Mouse (Mus musculus) hindbrain, postnatal 0 days (tissue): ENCODE measurements around the gene Grik2. TPM values are rescaled to one million over a fixed set of nuclear protein-coding genes. Genes with fewer than 3 reads are reported as not detected.
A peak's percentile ranks its signal among the peaks of the same experiment; 100 is the strongest.
"Not testable (repeated sequence)": the region's sequence is repeated elsewhere in the genome, so short reads cannot be mapped to it uniquely, and the experiment has no call there.

ENCODE experiments used
- ATAC-seq: fragments of 200-750 bp; cut with Nextera tagmentation; 2 replicates; pipeline ENCODE4 v1.8.0; 2017; ENCODE audit warnings: mild to moderate bottlenecking, moderate TSS enrichment, moderate library complexity
- DNase-seq: peaks from one replicate; pipeline ENCODE4 v3.0.0-alpha.2; 2015; ENCODE audit warnings: low spot score
- H3K27ac ChIP-seq: fragments of 300-500 bp; sonication (generic); 2 replicates; pipeline ENCODE4 v1.5.1; 2014; ENCODE audit warnings: mild to moderate bottlenecking
- H3K27me3 ChIP-seq: fragments of 300-500 bp; sonication (generic); 2 replicates; pipeline ENCODE4 v1.6.1; 2014; ENCODE audit warnings: low read length, mixed read lengths; ENCODE audit not compliant: insufficient read depth
- H3K36me3 ChIP-seq: fragments of 300-500 bp; sonication (generic); 2 replicates; pipeline ENCODE4 v1.6.1; 2014; ENCODE audit warnings: low read length, mixed read lengths; ENCODE audit not compliant: insufficient read depth
- H3K4me1 ChIP-seq: fragments of 300-500 bp; sonication (generic); 2 replicates; pipeline ENCODE4 v1.6.1; 2014; ENCODE audit warnings: antibody characterized with exemption, low read length, mixed read lengths; ENCODE audit not compliant: insufficient read depth
- H3K4me2 ChIP-seq: fragments of 300-500 bp; sonication (generic); 2 replicates; pipeline ENCODE4 v1.6.1; 2014; ENCODE audit warnings: low read depth, mild to moderate bottlenecking, low read length, moderate library complexity, mixed read lengths
- H3K4me3 ChIP-seq: fragments of 300-500 bp; sonication (generic); 2 replicates; pipeline ENCODE4 v1.5.1; 2014; ENCODE audit warnings: low read length
- H3K9ac ChIP-seq: fragments of 300-500 bp; sonication (generic); replicated peaks from 2 replicates; pipeline ENCODE4 v1.6.1; 2014; ENCODE audit warnings: mild to moderate bottlenecking, low read length, moderate library complexity, mixed read lengths
- H3K9me3 ChIP-seq: fragments of 300-500 bp; sonication (generic); 2 replicates; pipeline ENCODE4 v1.6.1; 2016; ENCODE audit warnings: low read length, mixed read lengths
- CTCF ChIP-seq: IDR thresholded peaks from 2 replicates; pipeline ENCODE4 v1.5.1; 2016; ENCODE audit warnings: antibody characterized with exemption, control low read depth, low read depth
- whole genome bisulfite sequencing: fragments of 180-500 bp; shearing (Covaris S2); extraction: QIAGEN DNeasy Blood & Tissue Kit; methylation state at CpG from one replicate; pipeline ENCODE4 v1.1.7; 2014; 5-methylcytosine and 5-hydroxymethylcytosine counted together
- polyA plus RNA-seq: library from polyadenylated mRNA; unstranded; fragments of >200 nt; fragmentation: Nextera tagmentation; extraction: Ambion mirVana; gene quantifications from 2 replicates; pipeline ENCODE4 v1.2.1, GENCODE M21; 2015
- total RNA-seq: library from RNA; depleted of rRNA; stranded (reverse); fragments of >200 nt; gene quantifications from 2 replicates; pipeline ENCODE4 v1.2.3, GENCODE M21; 2014

The Grik2 gene
- total and polyA plus RNA-seq, 2 experiments from 2014 or later, result 24.9 to 120 TPM

- no peaks in the 10 kb centered on the region for H3K27me3 ChIP-seq
- WGBS, result 13% methylated on average over 2 of the region's 2 CpGs
- no peak; the same call in 1 of the 2 replicates for TF ChIP-seq CTCF
- H3K4me1 ChIP-seq, result no peaks in the 10 kb centered on the region
- ATAC-seq (peak; percentile 79), DNase-seq (peak; percentile 52)
- H3K4me3 ChIP-seq, result no peak overlapping the region
- no peaks in the 10 kb centered on the region for H3K36me3 ChIP-seq
- H3K4me2 ChIP-seq, result no peak overlapping the region
- H3K9me3 ChIP-seq, result no peaks in the 10 kb centered on the region
- H3K27ac ChIP-seq, result 0 out of 2 replicates have a peak overlapping the region, but pooled peaks have one; percentile 22
- no peak overlapping the region for H3K9ac ChIP-seq
Observed at GRCm38 (mm10) chr10:49256247-49256939, 532.2 kb downstream of the Grik2 start.

DNA sequence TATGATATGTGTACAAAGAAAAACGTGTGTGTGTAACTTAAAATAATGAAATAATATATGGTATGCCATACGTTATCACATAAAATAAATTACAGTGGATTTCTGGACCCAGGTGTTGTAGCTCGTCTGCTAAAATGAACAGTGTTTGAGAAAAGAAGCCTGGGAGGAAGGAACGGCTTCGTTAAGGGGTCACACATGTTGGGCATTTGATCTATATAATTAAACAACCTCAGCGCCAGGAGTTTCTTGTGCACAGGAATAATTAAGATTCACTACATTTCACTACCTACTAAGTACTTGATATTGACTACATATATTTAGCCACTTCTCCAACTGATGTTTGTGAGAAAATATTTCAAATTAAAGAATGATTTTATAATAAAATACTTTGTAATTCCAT, 551.2 kb downstream of the Grik2 start:
- H3K4me1 ChIP-seq, DNase-seq, H3K9ac ChIP-seq, H3K27ac ChIP-seq, H3K36me3 ChIP-seq, H3K4me3 ChIP-seq, H3K4me2 ChIP-seq, H3K9me3 ChIP-seq, H3K27me3 ChIP-seq, ATAC-seq: not testable (repeated sequence)
- WGBS, result 56% methylated on average over 6 of the region's 6 CpGs

- not testable (repeated sequence) for DNase-seq, H3K4me3 ChIP-seq, H3K9ac ChIP-seq, H3K27ac ChIP-seq, H3K4me1 ChIP-seq, H3K36me3 ChIP-seq, H3K9me3 ChIP-seq, H3K4me2 ChIP-seq, H3K27me3 ChIP-seq
- ATAC-seq, result peak; percentile 21; the same call in 1 of the 2 replicates
Observed at GRCm38 (mm10) chr10:49236844-49237243, 551.7 kb downstream of the Grik2 start.

- Histone ChIP-seq H3K9ac (no peak overlapping the region), H3K4me2 (no peak overlapping the region), H3K27ac (no peak overlapping the region), H3K4me3 (no peak overlapping the region), H3K9me3 (no peaks in the 10 kb centered on the region), H3K4me1 (no peaks in the 10 kb centered on the region), H3K27me3 (no peaks in the 10 kb centered on the region), H3K36me3 (no peaks in the 10 kb centered on the region)
- ATAC-seq (no peak), DNase-seq (peak; percentile 42)
- whole genome bisulfite sequencing, result 41% methylated on average over 1 of the region's 1 CpGs
- no peak for TF ChIP-seq CTCF
Observed at GRCm38 (mm10) chr10:49220096-49220495, 568.5 kb downstream of the Grik2 start.

DNA sequence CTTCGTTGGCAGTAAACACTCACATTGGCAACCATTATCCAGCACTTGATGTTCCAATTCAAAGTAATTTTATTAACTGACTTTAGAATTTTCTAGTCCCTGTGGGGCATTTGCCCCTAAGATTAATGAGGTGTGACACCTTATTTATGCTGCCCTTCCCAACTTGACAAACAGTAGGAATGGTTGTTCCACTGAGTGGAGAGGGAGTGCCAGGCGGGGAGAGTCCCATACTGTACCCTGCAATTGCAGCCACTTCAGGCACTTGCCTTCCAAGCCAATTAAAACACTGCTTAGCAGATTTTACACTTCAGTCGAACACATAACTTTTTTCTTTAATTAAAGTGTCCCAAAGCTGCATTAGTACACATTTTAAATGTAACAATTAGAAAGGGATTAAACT, 568.9 kb downstream of the Grik2 start:
- no peaks in the 10 kb centered on the region for H3K36me3 ChIP-seq
- H3K27me3 ChIP-seq, result no peaks in the 10 kb centered on the region
- whole genome bisulfite sequencing, result 29% methylated on average over 3 of the region's 3 CpGs
- no peak overlapping the region for H3K9ac ChIP-seq
- no peaks in the 10 kb centered on the region for H3K4me1 ChIP-seq
- no peaks in the 10 kb centered on the region for H3K9me3 ChIP-seq
- no peak for TF ChIP-seq CTCF
- no peak overlapping the region for H3K27ac ChIP-seq
- H3K4me3 ChIP-seq, result no peak overlapping the region
- DNase-seq (peak; percentile 26), ATAC-seq (0 out of 2 replicates have a peak, but pooled peaks have one; percentile 27)
- no peak overlapping the region for H3K4me2 ChIP-seq

- no peak overlapping the region for H3K4me2 ChIP-seq
- TF ChIP-seq CTCF, result no peak
- DNase-seq, result no peak
- no peaks in the 10 kb centered on the region for H3K36me3 ChIP-seq
- H3K4me1 ChIP-seq, result no peaks in the 10 kb centered on the region
- no peak for ATAC-seq
- H3K4me3 ChIP-seq, result no peak overlapping the region
- H3K27ac ChIP-seq, result no peak overlapping the region
- H3K9me3 ChIP-seq, result no peaks in the 10 kb centered on the region
- no peaks in the 10 kb centered on the region for H3K27me3 ChIP-seq
- H3K9ac ChIP-seq, result no peak overlapping the region
Observed at GRCm38 (mm10) chr10:49191773-49192371, 596.7 kb downstream of the Grik2 start.

- no peak overlapping the region for H3K27ac ChIP-seq
- no peaks in the 10 kb centered on the region for H3K4me1 ChIP-seq
- no peak for TF ChIP-seq CTCF
- ATAC-seq, result no peak
- no peaks in the 10 kb centered on the region for H3K9me3 ChIP-seq
- no peak overlapping the region for H3K4me3 ChIP-seq
- no peaks in the 10 kb centered on the region for H3K36me3 ChIP-seq
- no peak overlapping the region for H3K4me2 ChIP-seq
- 72% methylated on average over 1 of the region's 1 CpGs for WGBS
- H3K27me3 ChIP-seq, result no peaks in the 10 kb centered on the region
- no peak for DNase-seq
- no peak overlapping the region for H3K9ac ChIP-seq
Observed at GRCm38 (mm10) chr10:49191291-49191690, 597.3 kb downstream of the Grik2 start.
